Mouse (Mus musculus): ENCODE results near the gene Mcts2. TPM values are rescaled to one million over a fixed set of nuclear protein-coding genes. Genes with fewer than 3 reads are reported as not detected.
A peak's percentile ranks its signal among the peaks of the same experiment; 100 is the strongest.

Gene Mcts2
- polyA plus RNA-seq, 1 experiment from 2014 or later = 27.2 TPM

DNA sequence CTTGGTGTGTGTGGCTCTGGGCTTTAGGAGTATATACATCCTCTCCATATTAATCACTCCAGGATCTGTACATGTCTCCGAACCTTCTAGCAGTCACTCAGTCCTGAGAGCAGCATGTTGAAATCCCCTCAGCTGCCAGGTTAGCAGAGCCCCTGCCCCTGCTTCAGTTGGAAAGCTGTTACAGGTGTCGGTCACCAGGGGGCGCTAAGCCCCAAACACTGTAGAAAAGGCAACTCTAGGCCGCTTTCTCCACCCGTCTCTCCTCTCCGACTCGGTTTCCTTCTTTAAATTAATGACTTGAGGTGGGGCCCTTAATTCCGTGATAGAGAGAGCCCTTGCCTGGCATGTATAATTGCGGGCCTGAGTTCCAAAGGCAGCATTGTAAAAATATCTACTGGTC lies 6.4 kb downstream of the Mcts2 start:
- peak overlapping the region; percentile 49 for H3K4me2 ChIP-seq
- ATAC-seq = no peak
- 17% methylated on average over 9 of the region's 9 CpGs for WGBS (ENCODE audit: insufficient replicate concordance)
- H3K4me3 ChIP-seq = 0 out of 2 replicates have a peak overlapping the region, but pooled peaks have one; percentile 3
- no peaks in the 10 kb centered on the region for H3K27me3 ChIP-seq (replicated peaks)
- H3K9me3 ChIP-seq (replicated peaks) = no peaks in the 10 kb centered on the region
- H3K9ac ChIP-seq = peak overlapping the region; percentile 35; the same call in 1 of the 2 replicates
- peaks cover 74% of the 10 kb centered on the region for H3K36me3 ChIP-seq
- no peak overlapping the region for H3K27ac ChIP-seq
- H3K4me1 ChIP-seq = peaks cover 29% of the 10 kb centered on the region

DNA sequence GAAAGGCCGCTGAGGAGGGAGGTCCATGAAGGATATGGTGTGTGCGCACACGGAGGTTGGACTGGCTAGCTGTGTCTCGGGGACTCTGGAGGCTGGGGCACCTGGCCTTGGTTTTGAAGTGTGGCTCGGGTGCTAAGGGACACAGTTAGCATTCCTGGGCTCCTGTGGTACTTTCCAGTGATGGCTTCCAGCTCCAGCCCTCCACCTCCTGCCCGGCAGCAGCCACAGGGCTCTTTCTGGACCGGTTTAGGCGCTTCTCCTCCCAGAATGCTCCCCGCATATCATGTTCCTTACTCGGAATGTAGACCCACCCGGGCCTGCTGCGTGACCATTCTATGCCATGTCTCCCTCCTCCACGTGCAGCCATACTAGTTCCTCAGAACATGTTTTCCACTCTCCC lies 6.9 kb downstream of the Mcts2 start:
- peak overlapping the region; percentile 35; the same call in 1 of the 2 replicates for H3K9ac ChIP-seq
- peaks cover 24% of the 10 kb centered on the region for H3K4me1 ChIP-seq
- no peaks in the 10 kb centered on the region for H3K27me3 ChIP-seq (replicated peaks)
- 0 out of 2 replicates have a peak overlapping the region, but pooled peaks have one; percentile 3 for H3K4me3 ChIP-seq
- no peak for ATAC-seq
- WGBS (ENCODE audit: insufficient replicate concordance) = 90% methylated on average over 13 of the region's 13 CpGs
- H3K9me3 ChIP-seq (replicated peaks) = no peaks in the 10 kb centered on the region
- peaks cover 74% of the 10 kb centered on the region for H3K36me3 ChIP-seq
- no peak overlapping the region for H3K27ac ChIP-seq
- peak overlapping the region; percentile 49 for H3K4me2 ChIP-seq

DNA sequence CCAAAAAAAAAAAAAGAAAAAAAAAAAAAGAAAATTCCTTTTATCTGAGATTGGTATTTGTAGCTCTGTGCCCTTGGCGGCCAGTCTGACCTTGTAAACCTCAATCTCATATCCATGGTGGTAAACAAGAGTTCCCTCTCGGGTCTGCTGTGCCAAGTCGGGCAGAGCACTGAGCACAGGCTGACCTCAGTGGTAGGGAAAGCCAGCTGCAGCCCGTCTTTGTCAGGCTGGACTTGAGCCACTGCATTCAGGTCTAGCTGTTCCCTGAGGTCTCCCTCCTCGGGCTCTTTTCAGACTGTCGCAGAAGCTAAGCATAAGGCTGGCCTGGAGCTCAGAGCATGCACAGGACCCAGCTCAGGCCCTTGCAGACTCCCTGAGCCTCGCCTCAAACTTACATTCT lies 7.9 kb downstream of the Mcts2 start:
- Histone ChIP-seq H3K4me3 (no peak overlapping the region), H3K36me3 (peaks cover 74% of the 10 kb centered on the region), H3K4me1 (peaks cover 17% of the 10 kb centered on the region), H3K9me3 (replicated peaks) (no peaks in the 10 kb centered on the region), H3K27me3 (replicated peaks) (no peaks in the 10 kb centered on the region), H3K9ac (no peak overlapping the region), H3K27ac (no peak overlapping the region), H3K4me2 (no peak overlapping the region)
- no peak for ATAC-seq
- WGBS (ENCODE audit: insufficient replicate concordance) = 71% methylated on average over 7 of the region's 7 CpGs

DNA sequence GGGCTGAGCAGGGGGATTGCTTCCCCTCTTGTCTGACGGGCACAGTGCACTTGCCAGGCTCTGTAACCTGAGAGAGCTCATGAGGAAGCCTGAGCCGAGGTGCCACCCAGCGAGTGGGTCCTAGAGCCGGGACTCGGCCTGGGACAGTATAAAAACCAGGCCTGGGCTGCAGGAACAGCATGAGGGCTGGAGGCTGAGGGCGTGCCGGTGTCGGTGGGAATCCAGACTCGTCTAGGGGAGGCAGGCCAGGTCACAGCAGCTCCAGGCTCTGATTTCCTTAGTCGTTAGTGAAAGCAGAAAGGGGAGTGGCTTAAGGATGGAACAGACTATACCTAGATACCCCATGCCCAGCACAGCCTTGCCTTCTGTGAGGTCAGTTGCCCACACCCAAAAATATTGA lies 9.2 kb downstream of the Mcts2 start:
- Histone ChIP-seq H3K4me3 (no peak overlapping the region), H3K9ac (no peak overlapping the region), H3K27ac (no peak overlapping the region), H3K27me3 (replicated peaks) (no peaks in the 10 kb centered on the region), H3K9me3 (replicated peaks) (0 out of 2 replicates have a peak, but pooled peaks cover under 1% of the 10 kb centered on the region), H3K4me1 (peaks cover 17% of the 10 kb centered on the region), H3K36me3 (peaks cover 74% of the 10 kb centered on the region), H3K4me2 (no peak overlapping the region)
- peak; percentile 28; the same call in 1 of the 2 replicates for ATAC-seq
- WGBS (ENCODE audit: insufficient replicate concordance) = 69% methylated on average over 10 of the region's 10 CpGs

DNA sequence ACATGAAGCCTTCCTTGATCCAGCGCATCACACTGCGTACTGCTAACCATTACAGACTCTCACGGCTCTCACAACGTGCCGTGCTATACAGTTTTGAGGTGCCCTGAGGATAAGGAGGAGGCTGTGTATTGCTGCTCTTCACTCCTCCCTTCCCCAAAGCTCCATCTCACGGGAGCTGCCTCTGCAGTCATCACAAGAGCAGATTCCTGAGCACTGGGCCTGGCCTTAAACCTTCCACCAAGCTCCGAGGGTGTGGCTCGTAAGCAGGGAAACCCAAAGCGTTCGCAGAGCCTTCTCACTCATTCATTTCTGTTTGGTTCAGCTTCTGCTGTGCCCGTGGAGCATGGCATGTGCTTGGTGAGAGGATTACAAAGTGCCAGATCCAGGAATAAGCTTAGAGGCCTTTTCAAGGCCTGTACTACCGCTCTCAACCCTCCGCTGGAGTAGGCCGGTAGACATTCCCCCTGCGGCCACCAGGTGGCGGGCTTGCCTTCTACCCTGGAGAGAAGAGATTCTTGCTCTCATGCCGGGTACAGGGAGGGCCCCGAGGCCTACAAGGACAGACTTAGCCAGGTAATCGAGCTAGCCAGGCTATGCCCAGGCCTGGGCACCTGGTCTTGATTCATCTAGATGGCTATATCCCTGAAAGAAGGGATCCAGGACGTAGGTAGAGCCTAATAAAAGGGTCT lies 9.8 kb downstream of the Mcts2 start:
- peak overlapping the region; percentile 45 for H3K9ac ChIP-seq
- peak; percentile 67; the same call in 1 of the 2 replicates for ATAC-seq
- peaks cover 16% of the 10 kb centered on the region for H3K4me1 ChIP-seq
- no peak overlapping the region for H3K27ac ChIP-seq
- H3K9me3 ChIP-seq (replicated peaks) = 0 out of 2 replicates have a peak, but pooled peaks cover 4% of the 10 kb centered on the region
- no peaks in the 10 kb centered on the region for H3K27me3 ChIP-seq (replicated peaks)
- no peak overlapping the region for H3K4me3 ChIP-seq
- no peak overlapping the region for H3K4me2 ChIP-seq
- WGBS (ENCODE audit: insufficient replicate concordance) = 43% methylated on average over 20 of the region's 20 CpGs
- peaks cover 77% of the 10 kb centered on the region for H3K36me3 ChIP-seq

DNA sequence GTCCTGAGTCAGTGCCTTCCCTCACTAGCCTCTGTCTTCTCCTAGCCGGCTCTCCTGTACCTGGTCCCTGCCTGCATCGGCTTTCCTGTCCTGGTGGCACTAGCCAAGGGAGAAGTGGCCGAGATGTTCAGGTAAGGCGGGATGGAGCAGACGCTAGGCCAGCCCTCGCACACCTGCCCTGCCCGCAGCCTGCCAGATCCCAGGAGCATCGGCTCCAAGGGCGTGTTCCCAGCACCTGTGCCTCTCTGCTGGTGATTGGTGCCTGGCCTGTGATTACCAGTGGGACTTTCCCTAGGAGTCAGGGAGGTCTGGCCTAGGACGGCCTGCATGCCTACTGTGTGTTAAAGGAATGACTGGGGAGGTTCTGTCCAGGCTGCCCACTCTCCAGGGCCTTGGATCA lies 13.3 kb downstream of the Mcts2 start:
- ATAC-seq = no peak
- H3K9me3 ChIP-seq (replicated peaks) = 0 out of 2 replicates have a peak, but pooled peaks cover 4% of the 10 kb centered on the region
- H3K27me3 ChIP-seq (replicated peaks) = no peaks in the 10 kb centered on the region
- no peak overlapping the region for H3K27ac ChIP-seq
- H3K4me1 ChIP-seq = 0 out of 2 replicates have a peak, but pooled peaks cover 7% of the 10 kb centered on the region
- no peak overlapping the region for H3K4me3 ChIP-seq
- H3K4me2 ChIP-seq = no peak overlapping the region
- no peak overlapping the region for H3K9ac ChIP-seq
- 87% methylated on average over 10 of the region's 10 CpGs for WGBS (ENCODE audit: insufficient replicate concordance)
- H3K36me3 ChIP-seq = peaks cover 99% of the 10 kb centered on the region

DNA sequence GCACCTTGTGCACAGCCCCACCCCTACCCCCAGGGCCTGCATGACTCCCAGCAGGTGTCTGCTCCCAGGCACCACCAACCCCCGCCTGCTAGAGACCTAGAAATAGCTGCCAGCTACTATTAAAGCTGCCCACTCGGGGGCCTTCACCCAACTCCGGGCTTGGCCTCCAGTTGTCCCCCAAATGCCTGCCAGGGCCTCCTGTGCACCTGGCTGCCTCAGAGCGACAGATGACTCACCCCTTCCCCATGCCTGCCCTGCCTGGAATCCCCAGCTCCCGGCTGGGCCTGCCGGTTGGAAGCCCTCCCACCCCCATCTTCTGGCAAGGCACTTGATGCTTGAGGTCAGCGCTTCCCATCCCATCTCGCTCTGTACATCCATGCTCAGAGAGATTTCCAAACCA lies 13.9 kb downstream of the Mcts2 start:
- H3K36me3 ChIP-seq = peaks cover 99% of the 10 kb centered on the region
- H3K9ac ChIP-seq = no peak overlapping the region
- no peaks in the 10 kb centered on the region for H3K27me3 ChIP-seq (replicated peaks)
- 0 out of 2 replicates have a peak, but pooled peaks cover 4% of the 10 kb centered on the region for H3K9me3 ChIP-seq (replicated peaks)
- ATAC-seq = no peak
- H3K4me1 ChIP-seq = 0 out of 2 replicates have a peak, but pooled peaks cover 8% of the 10 kb centered on the region
- WGBS (ENCODE audit: insufficient replicate concordance) = 86% methylated on average over 8 of the region's 8 CpGs
- H3K4me2 ChIP-seq = no peak overlapping the region
- no peak overlapping the region for H3K27ac ChIP-seq
- H3K4me3 ChIP-seq = no peak overlapping the region

DNA sequence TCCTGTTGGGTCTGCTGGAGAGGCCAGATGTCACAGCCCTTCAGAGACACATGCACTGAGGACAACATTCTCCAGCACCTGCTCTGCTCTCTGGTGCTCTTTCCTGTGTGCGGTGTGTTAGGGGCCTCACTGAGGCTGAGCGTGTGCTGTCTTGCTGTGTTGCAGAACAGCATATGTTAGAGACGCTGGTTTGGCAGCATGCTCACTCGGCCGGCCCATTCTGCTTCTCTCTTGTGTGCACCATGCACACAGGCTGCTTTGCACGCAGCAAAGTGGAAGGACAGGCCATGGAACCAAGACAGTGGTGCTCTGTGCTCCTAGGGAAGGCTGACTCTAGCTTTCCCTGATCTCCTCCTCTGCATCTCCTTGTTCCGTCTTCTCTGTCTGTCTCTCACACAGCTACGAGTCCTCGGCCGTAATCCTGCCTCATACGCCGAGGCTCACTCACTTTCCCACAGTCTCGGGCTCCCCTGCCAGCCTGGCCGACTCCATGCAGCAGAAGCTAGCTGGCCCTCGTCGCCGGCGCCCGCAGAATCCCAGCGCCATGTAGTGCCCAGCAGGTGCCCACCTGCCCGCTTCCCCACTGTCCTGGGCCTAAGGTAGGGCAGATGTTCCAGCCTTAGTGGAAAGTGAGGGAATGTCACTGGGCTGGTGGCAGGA lies 16.9 kb downstream of the Mcts2 start:
- WGBS (ENCODE audit: insufficient replicate concordance) = 90% methylated on average over 21 of the region's 21 CpGs
- Histone ChIP-seq H3K4me1 (peaks cover 31% of the 10 kb centered on the region), H3K36me3 (peaks cover 89% of the 10 kb centered on the region)

DNA sequence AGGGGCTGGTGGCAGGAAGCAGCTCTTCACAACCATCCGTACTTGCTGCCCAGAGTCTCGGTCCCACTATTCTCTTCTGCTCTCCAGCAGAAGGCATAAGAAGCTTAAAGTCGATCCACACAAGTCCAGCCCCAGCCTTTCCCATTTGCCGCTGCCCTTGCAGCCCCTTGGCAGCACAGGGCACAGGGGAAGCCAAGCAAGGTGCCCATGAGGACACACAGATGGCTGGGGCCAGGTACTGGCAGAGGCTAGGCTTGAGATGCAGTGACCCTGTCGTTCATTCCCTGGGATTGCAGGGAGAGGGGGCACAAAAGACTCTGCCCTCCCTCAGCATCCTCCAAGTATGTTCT lies 17.4 kb downstream of the Mcts2 start:
- peaks cover 84% of the 10 kb centered on the region for H3K36me3 ChIP-seq
- H3K4me1 ChIP-seq = peaks cover 31% of the 10 kb centered on the region
- no peak for ATAC-seq
- 87% methylated on average over 5 of the region's 5 CpGs for WGBS (ENCODE audit: insufficient replicate concordance)
- 0 out of 2 replicates have a peak, but pooled peaks cover 4% of the 10 kb centered on the region for H3K9me3 ChIP-seq (replicated peaks)
- no peaks in the 10 kb centered on the region for H3K27me3 ChIP-seq (replicated peaks)
- no peak overlapping the region for H3K4me3 ChIP-seq
- no peak overlapping the region for H3K27ac ChIP-seq
- H3K9ac ChIP-seq = no peak overlapping the region
- H3K4me2 ChIP-seq = no peak overlapping the region

More for the DNA sequence above, 16.9 kb downstream of the Mcts2 start:
- ATAC-seq = no peak
- Histone ChIP-seq H3K4me2 (no peak overlapping the region), H3K9me3 (replicated peaks) (0 out of 2 replicates have a peak, but pooled peaks cover 4% of the 10 kb centered on the region), H3K9ac (no peak overlapping the region), H3K27me3 (replicated peaks) (no peaks in the 10 kb centered on the region), H3K27ac (no peak overlapping the region), H3K4me3 (no peak overlapping the region)

DNA sequence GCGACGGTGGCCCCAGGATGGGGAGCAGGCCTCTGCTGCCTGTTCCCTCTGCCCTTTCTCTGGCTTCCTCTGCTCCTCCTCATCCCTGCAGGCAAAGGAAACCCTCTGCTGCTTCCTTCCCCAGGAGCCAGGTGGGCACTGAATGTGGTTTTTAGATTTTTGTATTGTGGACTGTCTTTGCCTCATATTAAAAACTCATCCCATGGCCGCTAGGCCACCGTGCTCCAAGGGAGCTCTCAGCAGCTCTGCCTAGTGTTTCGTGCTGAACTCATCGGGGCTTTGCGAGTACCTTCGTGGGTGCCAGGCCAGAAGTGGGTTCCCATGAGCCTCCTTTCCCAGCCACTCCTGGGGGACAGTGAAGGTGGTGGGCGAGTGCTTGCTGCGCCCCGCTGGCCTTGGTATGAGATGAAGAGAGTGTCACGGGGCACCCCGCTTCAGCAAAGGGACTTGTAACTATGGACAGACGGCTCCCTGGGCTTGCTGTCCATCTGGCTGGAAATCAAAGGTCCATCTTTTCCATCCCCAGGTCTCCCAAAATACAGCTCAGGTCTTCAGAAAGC lies 18.1 kb downstream of the Mcts2 start:
- no peak for ATAC-seq
- WGBS (ENCODE audit: insufficient replicate concordance) = 87% methylated on average over 14 of the region's 14 CpGs
- Histone ChIP-seq H3K4me1 (peaks cover 31% of the 10 kb centered on the region), H3K36me3 (peaks cover 77% of the 10 kb centered on the region), H3K27me3 (replicated peaks) (no peaks in the 10 kb centered on the region), H3K9me3 (replicated peaks) (0 out of 2 replicates have a peak, but pooled peaks cover 4% of the 10 kb centered on the region), H3K9ac (no peak overlapping the region), H3K27ac (no peak overlapping the region), H3K4me2 (no peak overlapping the region), H3K4me3 (no peak overlapping the region)

DNA sequence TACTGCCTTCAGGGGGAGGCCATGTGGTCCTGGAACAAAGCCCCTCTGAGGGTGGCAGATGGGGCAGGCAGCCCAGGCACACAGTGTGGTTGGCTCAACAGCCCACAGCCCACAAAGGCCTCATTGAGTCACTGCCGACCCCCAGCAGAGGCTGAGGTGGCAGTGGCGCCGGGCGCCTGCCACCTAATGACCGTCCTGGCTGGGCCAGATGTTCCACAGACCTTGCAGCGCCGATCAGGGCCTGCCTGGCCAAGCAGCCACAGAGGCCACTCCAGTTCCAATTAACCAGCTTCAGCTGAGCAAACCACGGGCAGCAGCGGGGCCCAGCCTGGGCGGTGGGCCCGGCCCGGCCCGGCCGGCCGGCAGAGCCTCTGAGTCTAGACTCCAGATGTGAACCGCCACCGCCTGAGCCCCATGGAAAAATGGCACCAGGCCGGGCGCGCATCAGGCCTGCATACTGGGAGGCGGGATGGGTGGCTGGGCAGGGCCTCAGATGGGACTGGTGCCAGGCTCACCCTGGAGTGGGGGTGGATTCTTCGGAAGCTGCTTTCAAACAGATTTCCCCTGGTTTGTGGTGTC lies 19.2 kb downstream of the Mcts2 start:
- H3K9me3 ChIP-seq (replicated peaks) = 0 out of 2 replicates have a peak, but pooled peaks cover 3% of the 10 kb centered on the region
- H3K4me1 ChIP-seq = peaks cover 33% of the 10 kb centered on the region
- 83% methylated on average over 22 of the region's 22 CpGs for WGBS (ENCODE audit: insufficient replicate concordance)
- peaks cover 65% of the 10 kb centered on the region for H3K36me3 ChIP-seq
- H3K27me3 ChIP-seq (replicated peaks) = no peaks in the 10 kb centered on the region
- H3K27ac ChIP-seq = peak overlapping the region; percentile 28
- no peak overlapping the region for H3K4me2 ChIP-seq
- no peak overlapping the region for H3K4me3 ChIP-seq
- no peak overlapping the region for H3K9ac ChIP-seq
- no peak for ATAC-seq

Data from liver, embryonic 12.5 days (tissue).